Mouse (Mus musculus) MEL (cell line): ENCODE results near the gene Triobp. TPM values are rescaled to one million over a fixed set of nuclear protein-coding genes. Genes with fewer than 3 reads are reported as not detected.

ENCODE experiments used
- DNase-seq: peaks from one replicate; pipeline ENCODE4 v3.0.0; 2011; ENCODE audit warnings: low read depth, low spot score
- H3K27ac ChIP-seq: 2 replicates; pipeline ENCODE4 v1.5.1; 2012; ENCODE audit warnings: low read depth, mild to moderate bottlenecking, control low read depth, low read length, moderate library complexity; ENCODE audit not compliant: control insufficient read depth
- H3K27me3 ChIP-seq, 2 experiments: fragments of 150-350 bp in 1 of 2; sonication (generic) in 1 of 2; 2 replicates each; pipeline ENCODE4 v1.6.1; 2012; ENCODE audit warnings: low read length in 2 of 2, mild to moderate bottlenecking in 2 of 2, improper control_type of control experiment in 1 of 2, moderate library complexity in 1 of 2; ENCODE audit not compliant: insufficient read depth in 2 of 2, control insufficient read depth in 1 of 2
- H3K36me3 ChIP-seq, 2 experiments: 2 replicates each; pipeline ENCODE4 v1.6.1; 2012 to 2014; ENCODE audit warnings: low read length in 2 of 2, improper control_type of control experiment in 1 of 2, inconsistent platforms in 1 of 2, mild to moderate bottlenecking in 1 of 2; ENCODE audit not compliant: insufficient read depth in 2 of 2, control insufficient read depth in 1 of 2
- H3K4me1 ChIP-seq, 2 experiments: fragments of 150-350 bp in 1 of 2; sonication (generic) in 1 of 2; 2 replicates each; pipeline ENCODE4 v1.6.1; 2012; ENCODE audit warnings: low read length in 2 of 2, improper control_type of control experiment in 1 of 2, mild to moderate bottlenecking in 1 of 2; ENCODE audit not compliant: insufficient read depth in 2 of 2, control insufficient read depth in 1 of 2
- H3K4me3 ChIP-seq, 2 experiments: fragments of 150-350 bp in 1 of 2; sonication (generic) in 1 of 2; 2 replicates each; pipeline ENCODE4 v1.5.1; 2012; ENCODE audit warnings: low read depth in 2 of 2, low read length in 2 of 2, mild to moderate bottlenecking in 2 of 2, moderate library complexity in 2 of 2, control low read depth in 1 of 2, improper control_type of control experiment in 1 of 2; ENCODE audit not compliant: control insufficient read depth in 1 of 2, insufficient read depth in 1 of 2
- H3K79me2 ChIP-seq: 2 replicates; pipeline ENCODE4 v1.6.1; 2012; ENCODE audit warnings: mild to moderate bottlenecking, low read length, moderate library complexity; ENCODE audit not compliant: control insufficient read depth, poor library complexity, insufficient read depth
- H3K9ac ChIP-seq: 2 replicates; pipeline ENCODE4 v1.6.1; 2012; ENCODE audit warnings: low read depth, mild to moderate bottlenecking, control low read depth, low read length, moderate library complexity; ENCODE audit not compliant: control insufficient read depth, poor library complexity, severe bottlenecking
- H3K9me3 ChIP-seq: fragments of 150-350 bp; sonication (generic); replicated peaks from 2 replicates; pipeline ENCODE4 v1.6.1; 2012; ENCODE audit warnings: mild to moderate bottlenecking, low read length, improper control_type of control experiment, moderate library complexity; ENCODE audit not compliant: insufficient read depth
- CHD1 ChIP-seq: IDR thresholded peaks from 2 replicates; pipeline ENCODE4 v1.6.1; 2012; ENCODE audit warnings: low read depth, mild to moderate bottlenecking, inconsistent platforms, low read length, improper control_type of control experiment
- CHD2 ChIP-seq: IDR thresholded peaks from 2 replicates; pipeline ENCODE4 v1.6.1; 2011; ENCODE audit warnings: low read length, improper control_type of control experiment
- CTCF ChIP-seq, 3 experiments: IDR thresholded peaks in 2 of 3; conservative IDR thresholded peaks in 1 of 3; 2 replicates each; pipeline ENCODE4 v1.5.1; 2011 to 2012; ENCODE audit warnings: low read length in 3 of 3, low read depth in 2 of 3, mild to moderate bottlenecking in 2 of 3, improper control_type of control experiment in 1 of 3, inconsistent platforms in 1 of 3, mixed read lengths in 1 of 3, moderate library complexity in 1 of 3; ENCODE audit not compliant: control insufficient read depth in 1 of 3, insufficient read depth in 1 of 3, poor library complexity in 1 of 3, severe bottlenecking in 1 of 3
- ELF1 ChIP-seq: IDR thresholded peaks from 2 replicates; pipeline ENCODE4 v1.6.1; 2014; ENCODE audit warnings: low read depth, mild to moderate bottlenecking, inconsistent platforms, low read length, improper control_type of control experiment, moderate library complexity
- EP300 ChIP-seq, 2 experiments: IDR thresholded peaks; 2 replicates each; pipeline ENCODE4 v1.6.1; 2011; ENCODE audit warnings: improper control_type of control experiment in 2 of 2, low read length in 2 of 2, low read depth in 1 of 2, mild to moderate bottlenecking in 1 of 2
- ETS1 ChIP-seq: IDR thresholded peaks from 2 replicates; pipeline ENCODE4 v1.6.1; 2012; ENCODE audit warnings: low read depth, mild to moderate bottlenecking, inconsistent platforms, low read length, improper control_type of control experiment, moderate library complexity
- GABPA ChIP-seq: IDR thresholded peaks from 2 replicates; pipeline ENCODE4 v1.6.1; 2012; ENCODE audit warnings: low read depth, mild to moderate bottlenecking, inconsistent platforms, low read length, improper control_type of control experiment, moderate library complexity
- GATA1 ChIP-seq: IDR thresholded peaks from 2 replicates; pipeline ENCODE4 v1.6.1; 2011; ENCODE audit warnings: low read depth, low read length, improper control_type of control experiment
- KAT2A ChIP-seq: conservative IDR thresholded peaks from 2 replicates; pipeline ENCODE4 v1.6.1; 2012; ENCODE audit warnings: low read depth, low read length, improper control_type of control experiment, inconsistent platforms
- MAFK ChIP-seq: IDR thresholded peaks from 2 replicates; pipeline ENCODE4 v1.6.1; 2011; ENCODE audit warnings: low read depth, mild to moderate bottlenecking, low read length, improper control_type of control experiment, borderline replicate concordance
- MAZ ChIP-seq: IDR thresholded peaks from 2 replicates; pipeline ENCODE4 v1.6.1; 2012; ENCODE audit warnings: low read depth, mild to moderate bottlenecking, inconsistent platforms, low read length, improper control_type of control experiment
- MYB ChIP-seq: IDR thresholded peaks from 2 replicates; pipeline ENCODE4 v1.6.1; 2011; ENCODE audit warnings: mild to moderate bottlenecking, low read depth, low read length, improper control_type of control experiment
- MYC ChIP-seq: IDR thresholded peaks from 2 replicates; pipeline ENCODE4 v1.6.1; 2011; ENCODE audit warnings: low read depth, mild to moderate bottlenecking, low read length, improper control_type of control experiment, moderate library complexity
- NELFE ChIP-seq: IDR thresholded peaks from 2 replicates; pipeline ENCODE4 v1.6.1; 2011; ENCODE audit warnings: low read depth, low read length, improper control_type of control experiment
- POLR2A ChIP-seq, 2 experiments: IDR thresholded peaks; 2 replicates each; pipeline ENCODE4 v1.6.1; 2011 to 2012; ENCODE audit warnings: low read length in 2 of 2, mild to moderate bottlenecking in 2 of 2, control low read depth in 1 of 2, improper control_type of control experiment in 1 of 2, low read depth in 1 of 2, moderate library complexity in 1 of 2; ENCODE audit not compliant: control insufficient read depth in 1 of 2, insufficient read depth in 1 of 2, poor library complexity in 1 of 2
- POLR2AphosphoS2 ChIP-seq: IDR thresholded peaks from 2 replicates; pipeline ENCODE4 v1.6.1; 2011; ENCODE audit warnings: low read length, improper control_type of control experiment
- RCOR1 ChIP-seq: IDR thresholded peaks from 2 replicates; pipeline ENCODE4 v1.6.1; 2012; ENCODE audit warnings: low read depth, mild to moderate bottlenecking, inconsistent platforms, low read length, improper control_type of control experiment
- SIN3A ChIP-seq: IDR thresholded peaks from 2 replicates; pipeline ENCODE4 v1.6.1; 2012; ENCODE audit warnings: low read length, improper control_type of control experiment, inconsistent platforms
- TCF12 ChIP-seq: IDR thresholded peaks from 2 replicates; pipeline ENCODE4 v1.6.1; 2014; ENCODE audit warnings: low read depth, mild to moderate bottlenecking, inconsistent platforms, low read length, improper control_type of control experiment, moderate library complexity
- UBTF ChIP-seq: IDR thresholded peaks from 2 replicates; pipeline ENCODE4 v1.6.1; 2012; ENCODE audit warnings: low read depth, mild to moderate bottlenecking, inconsistent platforms, low read length, improper control_type of control experiment, moderate library complexity, borderline replicate concordance; ENCODE audit not compliant: insufficient read depth
- USF2 ChIP-seq, 2 experiments: IDR thresholded peaks; 2 replicates each; pipeline ENCODE4 v1.6.1; 2011 to 2012; ENCODE audit warnings: improper control_type of control experiment in 2 of 2, low read length in 2 of 2, borderline replicate concordance in 1 of 2, inconsistent platforms in 1 of 2, low read depth in 1 of 2, mild to moderate bottlenecking in 1 of 2; ENCODE audit not compliant: insufficient read depth in 1 of 2
- ZC3H11A ChIP-seq: IDR thresholded peaks from 2 replicates; pipeline ENCODE4 v1.6.1; 2012; ENCODE audit warnings: low read depth, mild to moderate bottlenecking, inconsistent platforms, low read length, improper control_type of control experiment
- ZMIZ1 ChIP-seq: IDR thresholded peaks from 2 replicates; pipeline ENCODE4 v1.6.1; 2012; ENCODE audit warnings: low read depth, mild to moderate bottlenecking, inconsistent platforms, low read length, improper control_type of control experiment, moderate library complexity
- ZNF384 ChIP-seq: IDR thresholded peaks from 2 replicates; pipeline ENCODE4 v1.6.1; 2012; ENCODE audit warnings: low read depth, mild to moderate bottlenecking, inconsistent platforms, low read length, improper control_type of control experiment
- polyA plus RNA-seq, 2 experiments: library from polyadenylated mRNA; stranded (reverse) in 1 of 2; unstranded in 1 of 2; fragments of >175 nt in 1 of 2; fragments of >200 nt in 1 of 2; gene quantifications; 2 replicates each; pipeline versions ENCODE4 v1.2.1 to v1.2.4; 2012; ENCODE audit warnings: low replicate concordance in 2 of 2, low read depth in 1 of 2; ENCODE audit not compliant: insufficient read length in 2 of 2, insufficient read depth in 1 of 2, missing spikeins in 1 of 2
- total RNA-seq: library from RNA; depleted of rRNA; stranded (reverse); fragments of 300-350 nt; gene quantifications from 2 replicates; pipeline ENCODE4 v1.2.3, GENCODE M21; 2012

Gene Triobp
- total and polyA plus RNA-seq, 3 experiments, result 18.4 to 31.3 TPM; not detected in 1

GRCm38 (mm10) chr15:79029519-79030241 is 82.2 kb downstream of the Triobp start:
- H3K9me3 ChIP-seq, result no peaks in the 10 kb centered on the region
- peaks cover 0 to 6% of the 10 kb centered on the region in 2 experiments; a peak in 1 of 4 replicates for H3K36me3 ChIP-seq
- peak; percentile 53 for DNase-seq
- peaks cover 0 to 17% of the 10 kb centered on the region in 2 experiments; a peak in 2 of 4 replicates for H3K4me1 ChIP-seq
- TF ChIP-seq MYC (no peak), MAFK (no peak), RCOR1 (no peak), SIN3A (no peak; the same call in 1 of the 2 replicates), POLR2A (IDR thresholded peaks at IDR 0.05; ENCODE audit: control insufficient read depth in 1 of 2, insufficient read depth in 1 of 2, low read depth in 1 of 2, low read length in 2 of 2, poor library complexity in 1 of 2) (peak in 1 of 2 experiments; percentile 32; a peak in 1 of 4 replicates), MAZ (no peak), CTCF (IDR thresholded peaks at IDR 0.05 in 2 of 3, conservative IDR thresholded peaks at IDR 0.05 in 1 of 3; ENCODE audit: control insufficient read depth in 1 of 3, insufficient read depth in 1 of 3, low read depth in 2 of 3, low read length in 3 of 3, poor library complexity in 1 of 3, severe bottlenecking in 1 of 3) (no peak), UBTF (no peak), MYB (no peak), POLR2AphosphoS2 (peak; percentile 46; the same call in 1 of the 2 replicates), CHD1 (no peak), NELFE (no peak; the same call in 1 of the 2 replicates), ZC3H11A (no peak), ELF1 (no peak), KAT2A (no peak), GABPA (no peak), TCF12 (no peak), ZMIZ1 (peak; percentile 26; the same call in 1 of the 2 replicates), CHD2 (no peak), USF2 (IDR thresholded peaks at IDR 0.05; ENCODE audit: borderline replicate concordance in 1 of 2, insufficient read depth in 1 of 2, low read depth in 1 of 2, low read length in 2 of 2) (no peak), ZNF384 (0 out of 2 replicates have a peak, but pooled peaks have one; percentile 48), ETS1 (no peak), GATA1 (no peak), EP300 (IDR thresholded peaks at IDR 0.05; ENCODE audit: low read depth in 1 of 2, low read length in 2 of 2) (no peak)
- H3K27me3 ChIP-seq, result no peaks in the 10 kb centered on the region; a peak in 1 of 4 replicates
- H3K79me2 ChIP-seq, result peaks cover 7% of the 10 kb centered on the region; the same call in 1 of the 2 replicates
- peak overlapping the region; percentile 89 for H3K9ac ChIP-seq
- H3K4me3 ChIP-seq, result peak overlapping the region; percentile 58 to 75
- H3K27ac ChIP-seq, result no peak overlapping the region
